In genomic region chr17:22423952-22424617, GRCm38 (mm10) we compare ENCODE assay signal across 8 mouse cellular contexts. TPM values are rescaled to one million over a fixed set of nuclear protein-coding genes. Genes with fewer than 3 reads are reported as not detected.
DNase-seq lines count a peak whose midpoint lies in the region; ATAC-seq and TF ChIP-seq lines count a peak whose summit lies in the region.

Zfp946 (plus strand) TSS chr17:22424222.

- peak within 1 kb of the TSS; percentile 92 for H3K9ac ChIP-seq in ES-E14 (ENCODE audit: insufficient read depth, low read depth, low read length, poor library complexity, severe bottlenecking)
- peak within 1 kb of the TSS; percentile 69 for H3K9ac ChIP-seq in forebrain, embryonic 16.5 days (replicated peaks; ENCODE audit: low read depth, low read length)
- peak within 1 kb of the TSS; percentile 73 for H3K9ac ChIP-seq in liver, postnatal 0 days (replicated peaks)
- H3K9ac ChIP-seq in neural tube, embryonic 13.5 days, result peak within 1 kb of the TSS; percentile 78

- TF ChIP-seq EP300 in liver, postnatal 0 days (IDR thresholded peaks at IDR 0.05; ENCODE audit: low read depth), result no peak

- H3K4me1 ChIP-seq in ES-E14 (ENCODE audit: control insufficient read depth in 2 of 2, insufficient read depth in 2 of 2, low read length in 2 of 2, poor library complexity in 1 of 2), result peaks cover 5% of the 10 kb centered on the region in 2 experiments; a peak in 1 of 4 replicates
- peaks cover 12% of the 10 kb centered on the region for H3K4me1 ChIP-seq in forebrain, embryonic 16.5 days (replicated peaks; ENCODE audit: control insufficient read depth, insufficient read depth, low read length)
- H3K4me1 ChIP-seq in liver, postnatal 0 days (ENCODE audit: insufficient read depth), result peaks cover 2% of the 10 kb centered on the region; the same call in 1 of the 2 replicates
- peaks cover 27% of the 10 kb centered on the region for H3K4me1 ChIP-seq in neural tube, embryonic 13.5 days (replicated peaks)

- peak within 1 kb of the TSS; percentile 79 for H3K4me2 ChIP-seq in forebrain, embryonic 16.5 days (ENCODE audit: low read length)
- peak within 1 kb of the TSS; percentile 81 for H3K4me2 ChIP-seq in liver, postnatal 0 days (ENCODE audit: low read depth, low read length)
- H3K4me2 ChIP-seq in neural tube, embryonic 13.5 days, result peak within 1 kb of the TSS; percentile 72

- no peaks in the 10 kb centered on the region for H3K36me3 ChIP-seq in ES-E14 (ENCODE audit: control insufficient read depth, insufficient read depth, low read length, poor library complexity, severe bottlenecking)
- H3K36me3 ChIP-seq in forebrain, embryonic 16.5 days (ENCODE audit: control insufficient read depth, insufficient read depth), result no peaks in the 10 kb centered on the region
- no peaks in the 10 kb centered on the region for H3K36me3 ChIP-seq in liver, postnatal 0 days (replicated peaks; ENCODE audit: insufficient read depth, low read length)
- H3K36me3 ChIP-seq in neural tube, embryonic 13.5 days, result 0 out of 2 replicates have a peak, but pooled peaks cover 8% of the 10 kb centered on the region

- no peaks in the 10 kb centered on the region for H3K9me3 ChIP-seq in ES-E14 (ENCODE audit: control insufficient read depth, insufficient read depth, low read depth, low read length)
- H3K9me3 ChIP-seq in forebrain, embryonic 16.5 days (ENCODE audit: control insufficient read depth, low read length), result no peaks in the 10 kb centered on the region
- no peaks in the 10 kb centered on the region for H3K9me3 ChIP-seq in liver, postnatal 0 days (ENCODE audit: low read length)
- no peaks in the 10 kb centered on the region for H3K9me3 ChIP-seq in neural tube, embryonic 13.5 days

- H3K4me3 ChIP-seq in ES-E14 (ENCODE audit: insufficient read depth in 1 of 2, low read depth in 1 of 2, low read length in 2 of 2, poor library complexity in 1 of 2, severe bottlenecking in 1 of 2), result peak within 1 kb of the TSS; percentile 95 to 98
- peak within 1 kb of the TSS; percentile 79 for H3K4me3 ChIP-seq in forebrain, embryonic 16.5 days (replicated peaks; ENCODE audit: low read length)
- H3K4me3 ChIP-seq in liver, postnatal 0 days (ENCODE audit: low read depth, low read length), result peak within 1 kb of the TSS; percentile 71
- H3K4me3 ChIP-seq in neural tube, embryonic 13.5 days, result peak within 1 kb of the TSS; percentile 66

- intact Hi-C loops in heart, postnatal 25 days (cut with DNase I), result loop anchor here (10.0 kb wide), 1 partner anchor 1479 kb away; the partner anchor contains the start of gene Ppp2r1a

- no peaks in the 10 kb centered on the region; the same call in 1 of the 2 replicates for H3K27me3 ChIP-seq in forebrain, embryonic 16.5 days (replicated peaks; ENCODE audit: control insufficient read depth, insufficient read depth, low read length)
- no peaks in the 10 kb centered on the region for H3K27me3 ChIP-seq in liver, postnatal 0 days (ENCODE audit: insufficient read depth, low read length)
- no peaks in the 10 kb centered on the region for H3K27me3 ChIP-seq in neural tube, embryonic 13.5 days

- in situ Hi-C loops in ES-E14 (cut with MboI; ENCODE audit: low sequenced_read_pairs in 2 of 2, unreplicated experiment in 2 of 2), result loop anchor here in 1 of 2 experiments (25.0 kb wide), 2 partner anchors 262 to 362 kb away; partner anchors contain the start of gene Zfp947

- 0% methylated on average over 29 of the region's 29 CpGs for WGBS in forebrain, embryonic 16.5 days
- WGBS in liver, postnatal 0 days (ENCODE audit: insufficient replicate concordance), result 1% methylated on average over 28 of the region's 29 CpGs
- under 1% methylated on average over 29 of the region's 29 CpGs for WGBS in neural tube, embryonic 13.5 days

- H3K27ac ChIP-seq in ES-E14 (ENCODE audit: insufficient read depth, low read depth, low read length, poor library complexity, severe bottlenecking), result peak within 1 kb of the TSS; percentile 91
- peak within 1 kb of the TSS; percentile 84 for H3K27ac ChIP-seq in forebrain, embryonic 16.5 days (ENCODE audit: low read length)
- peak within 1 kb of the TSS; percentile 74 for H3K27ac ChIP-seq in liver, postnatal 0 days (ENCODE audit: low read depth)
- H3K27ac ChIP-seq in neural tube, embryonic 13.5 days (replicated peaks), result peak within 1 kb of the TSS; percentile 86

- ATAC-seq in forebrain, embryonic 16.5 days, result peak; percentile 97
- ATAC-seq in liver, postnatal 0 days, result peak; percentile 92
- ATAC-seq in neural tube, embryonic 13.5 days (ENCODE audit: low read depth), result peak; percentile 95

- DNase-seq in ES-E14 (ENCODE audit: low read depth, low spot score), result peak; percentile 83
- DNase-seq in cerebellum, adult 18-20 months, result peak; percentile 82
- DNase-seq in heart, postnatal 25 days (ENCODE audit: low spot score), result peak; percentile 69
- DNase-seq in layer of hippocampus, adult 11-12 months (ENCODE audit: low spot score), result peak; percentile 77
- DNase-seq in liver, postnatal 0 days, result peak; percentile 81
- DNase-seq in telencephalon, adult 2 months (ENCODE audit: low read depth, low spot score), result peak; percentile 58

- TF ChIP-seq CTCF in liver, postnatal 0 days (IDR thresholded peaks at IDR 0.05; ENCODE audit: low read depth), result no peak

TF ChIP-seq in ES-E14, 5 proteins besides CTCF, POLR2A, EP300 and RAD21:
- TF ChIP-seq MAFK (IDR thresholded peaks at IDR 0.05; ENCODE audit: insufficient read depth, low read depth, low read length) (no peak), ZC3H11A (IDR thresholded peaks at IDR 0.05; ENCODE audit: borderline replicate concordance, low read depth, low read length) (no peak), ZNF384 (IDR thresholded peaks at IDR 0.05; ENCODE audit: low read depth, low read length) (peak; percentile 82)

RNA-seq across cellular contexts. Expression of gene Zfp946, which starts in this region (rescaled TPM):
- total RNA-seq in ES-E14 (2012; rRNA removed), result 5.1 and 5.2 TPM in 2 replicates
- 41.4 and 44.5 TPM in 2 replicates for polyA plus RNA-seq in forebrain, embryonic 16.5 days (2015; fragmentation: Nextera tagmentation; extraction: Ambion mirVana)
- 1 to 10 TPM; 3.0 to 3.7 TPM for total RNA-seq in heart, postnatal 25 days (2021)
- polyA plus RNA-seq in liver, postnatal 0 days (2015; fragmentation: Nextera tagmentation; extraction: Ambion mirVana), result 2.9 and 3.2 TPM in 2 replicates
- 36.8 and 40.1 TPM in 2 replicates for polyA plus RNA-seq in neural tube, embryonic 13.5 days (2015; fragmentation: Nextera tagmentation; extraction: Ambion mirVana)

Comparison
In these comparisons a context has a peak if more than half of its experiments do, and no peak if none do; other contexts are left out.
1. Peak in every context shown above with its lines: DNase-seq, ATAC-seq, H3K4me3 ChIP-seq and H3K27ac ChIP-seq.